Mouse (Mus musculus): ENCODE data around the gene Gm26657. TPM values are rescaled to one million over a fixed set of nuclear protein-coding genes. Genes with fewer than 3 reads are reported as not detected.

The Gm26657 gene
- polyA plus RNA-seq, 1 experiment = 0.02 TPM

DNA sequence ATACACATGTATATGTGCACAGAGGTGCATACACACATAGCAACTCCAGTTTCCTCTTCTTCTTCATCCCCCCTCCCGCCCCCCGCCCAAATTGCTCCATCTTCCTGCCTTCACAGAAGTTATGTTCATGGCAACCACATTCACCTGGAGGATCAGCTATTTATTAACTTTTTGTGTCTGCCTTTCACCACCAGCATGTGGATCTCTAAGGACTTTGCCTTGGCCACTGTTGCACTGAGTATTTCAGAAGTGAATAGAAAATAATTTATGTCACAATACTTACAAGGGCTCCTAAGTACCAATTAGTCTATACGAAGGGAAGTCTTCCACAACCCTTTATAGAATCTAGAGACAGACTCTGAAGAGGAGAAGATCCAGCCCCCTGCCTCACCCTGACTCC, 21.9 kb upstream of the Gm26657 start:
- Histone ChIP-seq H3ac (ENCODE audit: control insufficient read depth, insufficient read length, low read depth) (no peak overlapping the region), H3K4me3 (ENCODE audit: insufficient read depth, poor library complexity, severe bottlenecking) (no peak overlapping the region), H3K36me3 (ENCODE audit: control insufficient read depth, insufficient read depth) (no peaks in the 10 kb centered on the region), H3K79me3 (ENCODE audit: low read depth) (no peaks in the 10 kb centered on the region), H3K27me3 (ENCODE audit: control insufficient read depth, insufficient read depth, insufficient read length) (peaks cover 4% of the 10 kb centered on the region), H3K79me2 (ENCODE audit: control insufficient read depth, insufficient read depth) (no peaks in the 10 kb centered on the region)
- TF ChIP-seq MYOD1 (IDR thresholded peaks at IDR 0.05; ENCODE audit: control insufficient read depth, insufficient read length, low read depth) (no peak), FOSL1 (IDR thresholded peaks at IDR 0.05; ENCODE audit: insufficient read depth, low read length, poor library complexity, severe bottlenecking) (no peak), MAX (IDR thresholded peaks at IDR 0.05) (no peak), MYOG (IDR thresholded peaks at IDR 0.05; ENCODE audit: control insufficient read depth, extremely low read depth, insufficient read length) (no peak)

DNA sequence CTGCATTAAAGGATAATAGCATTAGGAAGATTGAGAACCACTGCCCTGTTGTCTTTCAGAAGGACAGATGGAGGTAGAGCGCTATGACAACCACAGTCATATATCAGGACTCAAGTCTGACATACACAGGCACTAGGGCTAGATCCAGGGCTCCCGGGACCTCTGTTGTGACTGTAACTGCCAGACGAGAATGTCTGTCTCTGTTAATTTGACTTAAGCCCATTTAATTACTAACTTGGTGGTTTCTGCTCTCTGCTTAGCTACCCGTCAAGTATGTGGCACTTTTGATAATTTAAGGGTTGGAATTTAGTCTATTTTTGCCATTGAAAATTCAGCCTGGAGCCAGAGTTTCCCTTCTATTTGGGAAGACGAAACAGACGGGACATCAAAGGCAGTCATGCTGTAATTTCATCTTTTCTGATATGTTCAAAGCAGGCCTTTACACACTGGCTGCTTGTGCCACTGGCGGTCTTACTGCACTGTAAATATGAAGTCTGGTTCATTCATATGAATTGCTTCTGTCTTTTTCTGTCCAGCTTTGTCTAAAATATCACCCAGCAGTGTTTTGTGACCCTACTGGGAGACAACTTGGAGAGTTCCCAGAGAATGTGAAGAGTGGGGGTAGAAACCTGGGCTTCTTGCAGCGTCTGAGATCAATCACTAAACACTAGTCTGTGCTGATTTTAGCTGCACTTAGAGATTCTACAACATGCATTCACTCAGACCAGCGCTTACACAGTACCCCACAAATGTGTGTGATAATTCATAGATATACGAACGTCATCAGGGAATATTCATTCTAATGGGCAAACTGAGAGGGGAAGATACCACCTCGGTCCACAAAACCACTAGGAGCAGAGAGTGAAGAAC, 21.1 kb upstream of the Gm26657 start:
- no peak for TF ChIP-seq MYOG (IDR thresholded peaks at IDR 0.05; ENCODE audit: control insufficient read depth, extremely low read depth, insufficient read length)
- no peak for TF ChIP-seq CEBPB (IDR thresholded peaks at IDR 0.05; ENCODE audit: low read depth)
- TF ChIP-seq CTCF (IDR thresholded peaks at IDR 0.05; ENCODE audit: control insufficient read depth, insufficient read depth, insufficient read length) = no peak
- TF ChIP-seq FOSL1 (IDR thresholded peaks at IDR 0.05; ENCODE audit: insufficient read depth, low read length, poor library complexity, severe bottlenecking) = no peak
- TF ChIP-seq MAX (IDR thresholded peaks at IDR 0.05) = no peak
- TF ChIP-seq MYOD1 (IDR thresholded peaks at IDR 0.05; ENCODE audit: control insufficient read depth, insufficient read length, low read depth) = no peak
- no peak for TF ChIP-seq USF1 (IDR thresholded peaks at IDR 0.05; ENCODE audit: low read depth)
- Histone ChIP-seq H3K4me3 (ENCODE audit: insufficient read depth, poor library complexity, severe bottlenecking) (no peak overlapping the region), H3ac (ENCODE audit: control insufficient read depth, insufficient read length, low read depth) (no peak overlapping the region), H3K79me2 (ENCODE audit: control insufficient read depth, insufficient read depth) (no peaks in the 10 kb centered on the region), H3K27me3 (ENCODE audit: control insufficient read depth, insufficient read depth, insufficient read length) (peaks cover 4% of the 10 kb centered on the region), H3K79me3 (ENCODE audit: low read depth) (no peaks in the 10 kb centered on the region), H3K36me3 (ENCODE audit: control insufficient read depth, insufficient read depth) (no peaks in the 10 kb centered on the region)

DNA sequence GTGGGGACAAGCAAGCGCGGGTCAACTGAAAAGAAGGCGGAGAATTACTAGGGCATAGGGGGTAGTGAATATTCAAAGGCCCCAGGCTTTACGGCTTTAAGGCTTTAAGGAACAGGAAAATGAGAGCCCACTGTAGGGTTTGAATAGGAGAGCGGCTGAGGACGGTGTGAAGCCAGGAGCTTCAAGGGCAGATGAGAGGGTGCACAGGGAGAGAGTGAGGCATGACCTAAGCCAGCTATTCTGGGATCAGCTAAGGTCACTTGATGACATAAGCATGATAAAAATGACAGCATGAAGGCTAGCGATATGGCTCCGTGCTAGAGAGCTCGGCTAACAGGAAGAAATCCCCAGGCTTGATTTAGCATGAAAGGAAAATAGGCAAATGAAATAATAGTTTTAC, 20.4 kb upstream of the Gm26657 start:
- no peak for TF ChIP-seq MYOG (IDR thresholded peaks at IDR 0.05; ENCODE audit: control insufficient read depth, extremely low read depth, insufficient read length)
- no peak for TF ChIP-seq CTCF (IDR thresholded peaks at IDR 0.05; ENCODE audit: control insufficient read depth, insufficient read depth, insufficient read length)
- TF ChIP-seq CEBPB (IDR thresholded peaks at IDR 0.05; ENCODE audit: low read depth) = no peak
- no peak for TF ChIP-seq MYOD1 (IDR thresholded peaks at IDR 0.05; ENCODE audit: control insufficient read depth, insufficient read length, low read depth)
- no peak for TF ChIP-seq USF1 (IDR thresholded peaks at IDR 0.05; ENCODE audit: low read depth)
- no peak for TF ChIP-seq MAX (IDR thresholded peaks at IDR 0.05)
- TF ChIP-seq FOSL1 (IDR thresholded peaks at IDR 0.05; ENCODE audit: insufficient read depth, low read length, poor library complexity, severe bottlenecking) = no peak
- Histone ChIP-seq H3ac (ENCODE audit: control insufficient read depth, insufficient read length, low read depth) (no peak overlapping the region), H3K4me3 (ENCODE audit: insufficient read depth, poor library complexity, severe bottlenecking) (no peak overlapping the region), H3K79me2 (ENCODE audit: control insufficient read depth, insufficient read depth) (no peaks in the 10 kb centered on the region), H3K27me3 (ENCODE audit: control insufficient read depth, insufficient read depth, insufficient read length) (peaks cover 4% of the 10 kb centered on the region), H3K36me3 (ENCODE audit: control insufficient read depth, insufficient read depth) (no peaks in the 10 kb centered on the region), H3K79me3 (ENCODE audit: low read depth) (no peaks in the 10 kb centered on the region)

DNA sequence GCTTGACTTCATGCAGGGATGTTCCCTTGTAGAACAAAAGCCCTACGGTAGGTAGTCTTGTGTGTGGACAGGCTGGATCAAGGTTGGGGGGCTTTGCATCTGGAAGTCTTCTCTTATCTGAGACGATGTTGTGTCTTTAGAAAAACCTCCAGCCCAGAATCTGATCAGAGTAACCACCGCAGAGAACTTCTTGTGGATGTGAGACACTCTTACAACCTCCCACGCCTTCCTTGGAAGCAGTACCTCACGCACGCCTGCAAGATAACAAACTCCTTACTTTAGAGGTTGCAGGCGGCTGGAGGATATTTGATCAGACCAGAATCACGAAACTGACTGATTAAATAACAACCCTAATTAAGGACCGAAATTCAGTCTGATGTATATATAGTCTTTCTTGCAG, 19.5 kb upstream of the Gm26657 start:
- H3ac ChIP-seq (ENCODE audit: control insufficient read depth, insufficient read length, low read depth) = no peak overlapping the region
- no peaks in the 10 kb centered on the region for H3K79me2 ChIP-seq (ENCODE audit: control insufficient read depth, insufficient read depth)
- H3K79me3 ChIP-seq (ENCODE audit: low read depth) = no peaks in the 10 kb centered on the region
- TF ChIP-seq USF1 (IDR thresholded peaks at IDR 0.05; ENCODE audit: low read depth) (no peak), CTCF (IDR thresholded peaks at IDR 0.05; ENCODE audit: control insufficient read depth, insufficient read depth, insufficient read length) (no peak), FOSL1 (IDR thresholded peaks at IDR 0.05; ENCODE audit: insufficient read depth, low read length, poor library complexity, severe bottlenecking) (no peak), MYOG (IDR thresholded peaks at IDR 0.05; ENCODE audit: control insufficient read depth, extremely low read depth, insufficient read length) (no peak), MYOD1 (IDR thresholded peaks at IDR 0.05; ENCODE audit: control insufficient read depth, insufficient read length, low read depth) (no peak), CEBPB (IDR thresholded peaks at IDR 0.05; ENCODE audit: low read depth) (no peak), MAX (IDR thresholded peaks at IDR 0.05) (no peak)
- H3K4me3 ChIP-seq (ENCODE audit: insufficient read depth, poor library complexity, severe bottlenecking) = no peak overlapping the region
- no peaks in the 10 kb centered on the region for H3K36me3 ChIP-seq (ENCODE audit: control insufficient read depth, insufficient read depth)
- peaks cover 4% of the 10 kb centered on the region for H3K27me3 ChIP-seq (ENCODE audit: control insufficient read depth, insufficient read depth, insufficient read length)

DNA sequence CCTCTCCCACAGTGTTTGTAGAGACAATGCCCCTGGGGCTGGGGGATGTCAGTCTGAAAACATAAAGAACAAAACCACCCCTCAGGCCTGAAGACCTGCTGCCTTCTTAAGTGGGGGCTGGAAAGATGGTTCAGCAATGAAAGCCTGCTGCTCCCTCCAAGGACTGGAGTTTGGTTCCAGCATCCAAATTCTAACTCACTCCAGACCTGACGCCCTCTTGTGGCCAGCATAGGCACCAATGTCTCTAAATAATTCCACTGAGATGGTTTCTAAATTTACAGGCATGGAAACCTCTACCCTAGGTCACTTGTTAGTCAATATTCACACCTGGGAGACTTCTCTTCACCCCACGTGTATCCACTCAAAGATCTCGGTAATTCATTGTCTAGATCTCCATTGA, 18.4 kb upstream of the Gm26657 start:
- H3ac ChIP-seq (ENCODE audit: control insufficient read depth, insufficient read length, low read depth) = no peak overlapping the region
- no peak for TF ChIP-seq CEBPB (IDR thresholded peaks at IDR 0.05; ENCODE audit: low read depth)
- no peak for TF ChIP-seq MYOG (IDR thresholded peaks at IDR 0.05; ENCODE audit: control insufficient read depth, extremely low read depth, insufficient read length)
- TF ChIP-seq USF1 (IDR thresholded peaks at IDR 0.05; ENCODE audit: low read depth) = no peak
- no peak for TF ChIP-seq FOSL1 (IDR thresholded peaks at IDR 0.05; ENCODE audit: insufficient read depth, low read length, poor library complexity, severe bottlenecking)
- no peak for TF ChIP-seq CTCF (IDR thresholded peaks at IDR 0.05; ENCODE audit: control insufficient read depth, insufficient read depth, insufficient read length)
- TF ChIP-seq MAX (IDR thresholded peaks at IDR 0.05) = no peak
- no peak for TF ChIP-seq MYOD1 (IDR thresholded peaks at IDR 0.05; ENCODE audit: control insufficient read depth, insufficient read length, low read depth)

More for the DNA sequence above, 18.4 kb upstream of the Gm26657 start:
- Histone ChIP-seq H3K4me3 (ENCODE audit: insufficient read depth, poor library complexity, severe bottlenecking) (no peak overlapping the region), H3K27me3 (ENCODE audit: control insufficient read depth, insufficient read depth, insufficient read length) (peaks cover 4% of the 10 kb centered on the region), H3K36me3 (ENCODE audit: control insufficient read depth, insufficient read depth) (no peaks in the 10 kb centered on the region), H3K79me3 (ENCODE audit: low read depth) (no peaks in the 10 kb centered on the region), H3K79me2 (ENCODE audit: control insufficient read depth, insufficient read depth) (no peaks in the 10 kb centered on the region)

Measured in C2C12 (cell line).